Mouse (Mus musculus): ENCODE measurements around the gene Actbl2.

- TF ChIP-seq POLR2A (IDR thresholded peaks at IDR 0.05; ENCODE audit: insufficient read depth, low read length) (no peak), CTCF (IDR thresholded peaks at IDR 0.05; ENCODE audit: low read depth, low read length) (no peak), EP300 (IDR thresholded peaks at IDR 0.05; ENCODE audit: insufficient read depth, low read depth, low read length) (no peak)
These were observed 40.2 kb downstream of the Actbl2 start for GRCm38 (mm10) chr13:111294965-111295494.
